Mouse (Mus musculus): ENCODE data around the gene Dennd4a. TPM values are rescaled to one million over a fixed set of nuclear protein-coding genes. Genes with fewer than 3 reads are reported as not detected.
A peak's percentile ranks its signal among the peaks of the same experiment; 100 is the strongest.

Dennd4a gene
- polyA plus RNA-seq, 1 experiment from 2014 or later: 19.7 TPM

GRCm38 (mm10) chr9:64934015-64934754 lies 123.0 kb downstream of the Dennd4a start:
- Histone ChIP-seq H3K4me3 (ENCODE audit: low read depth, low read length) (no peak overlapping the region), H3K9ac (replicated peaks; ENCODE audit: low read depth, low read length) (no peak overlapping the region), H3K4me2 (ENCODE audit: low read depth, low read length) (no peak overlapping the region), H3K27me3 (ENCODE audit: control insufficient read depth, insufficient read depth, low read length) (no peaks in the 10 kb centered on the region), H3K9me3 (ENCODE audit: control insufficient read depth, low read length) (no peaks in the 10 kb centered on the region), H3K36me3 (ENCODE audit: control insufficient read depth, insufficient read depth, low read length) (no peaks in the 10 kb centered on the region), H3K4me1 (ENCODE audit: control insufficient read depth, insufficient read depth, low read length) (no peaks in the 10 kb centered on the region), H3K27ac (ENCODE audit: low read depth, low read length) (no peak overlapping the region)
- WGBS: 64% methylated on average over 15 of the region's 15 CpGs
- no peak for ATAC-seq (ENCODE audit: low read depth)

DNA sequence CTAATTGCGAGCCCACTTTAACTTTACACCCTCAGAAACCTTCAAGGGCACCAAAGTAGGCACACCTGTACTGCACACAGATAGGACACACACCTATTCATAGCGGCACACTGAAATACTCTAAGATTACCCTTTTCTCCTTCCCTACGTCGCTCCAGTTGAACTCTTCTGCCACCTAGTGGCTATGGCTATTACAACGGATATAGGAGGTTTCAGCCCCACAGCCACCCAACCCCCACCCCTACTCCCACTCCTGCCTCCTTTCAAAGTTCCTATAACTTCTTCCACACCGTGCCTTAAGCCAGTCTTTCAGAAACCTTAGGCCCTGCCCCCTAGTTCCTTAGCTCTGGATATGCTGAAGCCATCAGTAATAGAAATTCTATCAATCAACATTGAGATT lies 125.4 kb downstream of the Dennd4a start:
- ATAC-seq (ENCODE audit: low read depth): no peak

GRCm38 (mm10) chr9:64937491-64937890 lies 126.4 kb downstream of the Dennd4a start:
- WGBS: 62% methylated on average over 5 of the region's 5 CpGs
- ATAC-seq (ENCODE audit: low read depth): no peak
- H3K27me3 ChIP-seq (ENCODE audit: control insufficient read depth, insufficient read depth, low read length): no peaks in the 10 kb centered on the region
- H3K27ac ChIP-seq (ENCODE audit: low read depth, low read length): no peak overlapping the region
- no peak overlapping the region for H3K4me2 ChIP-seq (ENCODE audit: low read depth, low read length)
- no peak overlapping the region for H3K4me3 ChIP-seq (ENCODE audit: low read depth, low read length)
- no peaks in the 10 kb centered on the region for H3K36me3 ChIP-seq (ENCODE audit: control insufficient read depth, insufficient read depth, low read length)
- H3K9ac ChIP-seq (replicated peaks; ENCODE audit: low read depth, low read length): no peak overlapping the region
- H3K4me1 ChIP-seq (ENCODE audit: control insufficient read depth, insufficient read depth, low read length): no peaks in the 10 kb centered on the region
- H3K9me3 ChIP-seq (ENCODE audit: control insufficient read depth, low read length): no peaks in the 10 kb centered on the region

More for the DNA sequence above, 125.4 kb downstream of the Dennd4a start:
- Histone ChIP-seq H3K27ac (ENCODE audit: low read depth, low read length) (no peak overlapping the region), H3K36me3 (ENCODE audit: control insufficient read depth, insufficient read depth, low read length) (no peaks in the 10 kb centered on the region), H3K9me3 (ENCODE audit: control insufficient read depth, low read length) (no peaks in the 10 kb centered on the region), H3K27me3 (ENCODE audit: control insufficient read depth, insufficient read depth, low read length) (no peaks in the 10 kb centered on the region), H3K4me1 (ENCODE audit: control insufficient read depth, insufficient read depth, low read length) (no peaks in the 10 kb centered on the region), H3K4me2 (ENCODE audit: low read depth, low read length) (no peak overlapping the region), H3K9ac (replicated peaks; ENCODE audit: low read depth, low read length) (no peak overlapping the region), H3K4me3 (ENCODE audit: low read depth, low read length) (no peak overlapping the region)
- WGBS: 5% methylated on average over 6 of the region's 6 CpGs

- ATAC-seq (ENCODE audit: low read depth): no peak
- no peaks in the 10 kb centered on the region for H3K9me3 ChIP-seq (ENCODE audit: control insufficient read depth, low read length)
- no peak overlapping the region for H3K27ac ChIP-seq (ENCODE audit: low read depth, low read length)
- no peak overlapping the region for H3K4me3 ChIP-seq (ENCODE audit: low read depth, low read length)
- WGBS: 76% methylated on average over 5 of the region's 5 CpGs
- H3K9ac ChIP-seq (replicated peaks; ENCODE audit: low read depth, low read length): no peak overlapping the region
- no peaks in the 10 kb centered on the region for H3K4me1 ChIP-seq (ENCODE audit: control insufficient read depth, insufficient read depth, low read length)
- no peak overlapping the region for H3K4me2 ChIP-seq (ENCODE audit: low read depth, low read length)
- H3K27me3 ChIP-seq (ENCODE audit: control insufficient read depth, insufficient read depth, low read length): no peaks in the 10 kb centered on the region
- H3K36me3 ChIP-seq (ENCODE audit: control insufficient read depth, insufficient read depth, low read length): no peaks in the 10 kb centered on the region
Observed at GRCm38 (mm10) chr9:64938535-64938934, 127.4 kb downstream of the Dennd4a start.

- Histone ChIP-seq H3K36me3 (ENCODE audit: control insufficient read depth, insufficient read depth, low read length) (no peaks in the 10 kb centered on the region), H3K9ac (replicated peaks; ENCODE audit: low read depth, low read length) (no peak overlapping the region), H3K9me3 (ENCODE audit: control insufficient read depth, low read length) (no peaks in the 10 kb centered on the region), H3K27ac (ENCODE audit: low read depth, low read length) (no peak overlapping the region), H3K4me3 (ENCODE audit: low read depth, low read length) (no peak overlapping the region), H3K27me3 (ENCODE audit: control insufficient read depth, insufficient read depth, low read length) (no peaks in the 10 kb centered on the region), H3K4me1 (ENCODE audit: control insufficient read depth, insufficient read depth, low read length) (peaks cover 4% of the 10 kb centered on the region; the same call in 1 of the 2 replicates), H3K4me2 (ENCODE audit: low read depth, low read length) (no peak overlapping the region)
- ATAC-seq (ENCODE audit: low read depth): no peak
- 57% methylated on average over 4 of the region's 4 CpGs for WGBS
Observed at GRCm38 (mm10) chr9:64939281-64939680, 128.1 kb downstream of the Dennd4a start.

- H3K9ac ChIP-seq (replicated peaks; ENCODE audit: low read depth, low read length): no peak overlapping the region
- no peak for ATAC-seq (ENCODE audit: low read depth)
- H3K4me3 ChIP-seq (ENCODE audit: low read depth, low read length): no peak overlapping the region
- no peaks in the 10 kb centered on the region for H3K36me3 ChIP-seq (ENCODE audit: control insufficient read depth, insufficient read depth, low read length)
- H3K4me1 ChIP-seq (ENCODE audit: control insufficient read depth, insufficient read depth, low read length): peaks cover 4% of the 10 kb centered on the region; the same call in 1 of the 2 replicates
- WGBS: 84% methylated on average over 2 of the region's 2 CpGs
- no peaks in the 10 kb centered on the region for H3K9me3 ChIP-seq (ENCODE audit: control insufficient read depth, low read length)
- no peak overlapping the region for H3K4me2 ChIP-seq (ENCODE audit: low read depth, low read length)
- no peaks in the 10 kb centered on the region for H3K27me3 ChIP-seq (ENCODE audit: control insufficient read depth, insufficient read depth, low read length)
- no peak overlapping the region for H3K27ac ChIP-seq (ENCODE audit: low read depth, low read length)
Observed at GRCm38 (mm10) chr9:64939790-64940189, 128.7 kb downstream of the Dennd4a start.

GRCm38 (mm10) chr9:64940731-64941346 lies 129.7 kb downstream of the Dennd4a start:
- no peaks in the 10 kb centered on the region for H3K27me3 ChIP-seq (ENCODE audit: control insufficient read depth, insufficient read depth, low read length)
- no peak overlapping the region for H3K9ac ChIP-seq (replicated peaks; ENCODE audit: low read depth, low read length)
- 85% methylated on average over 11 of the region's 11 CpGs for WGBS
- H3K27ac ChIP-seq (ENCODE audit: low read depth, low read length): no peak overlapping the region
- no peaks in the 10 kb centered on the region for H3K36me3 ChIP-seq (ENCODE audit: control insufficient read depth, insufficient read depth, low read length)
- no peak overlapping the region for H3K4me2 ChIP-seq (ENCODE audit: low read depth, low read length)
- no peaks in the 10 kb centered on the region for H3K9me3 ChIP-seq (ENCODE audit: control insufficient read depth, low read length)
- H3K4me1 ChIP-seq (ENCODE audit: control insufficient read depth, insufficient read depth, low read length): peaks cover 4% of the 10 kb centered on the region; the same call in 1 of the 2 replicates
- H3K4me3 ChIP-seq (ENCODE audit: low read depth, low read length): no peak overlapping the region
- no peak for ATAC-seq (ENCODE audit: low read depth)

GRCm38 (mm10) chr9:64941650-64942049 lies 130.5 kb downstream of the Dennd4a start:
- H3K4me3 ChIP-seq (ENCODE audit: low read depth, low read length): no peak overlapping the region
- no peak for ATAC-seq (ENCODE audit: low read depth)
- H3K36me3 ChIP-seq (ENCODE audit: control insufficient read depth, insufficient read depth, low read length): no peaks in the 10 kb centered on the region
- no peak overlapping the region for H3K27ac ChIP-seq (ENCODE audit: low read depth, low read length)
- H3K4me2 ChIP-seq (ENCODE audit: low read depth, low read length): no peak overlapping the region
- WGBS: 86% methylated on average over 4 of the region's 4 CpGs
- peaks cover 4% of the 10 kb centered on the region; the same call in 1 of the 2 replicates for H3K4me1 ChIP-seq (ENCODE audit: control insufficient read depth, insufficient read depth, low read length)
- no peak overlapping the region for H3K9ac ChIP-seq (replicated peaks; ENCODE audit: low read depth, low read length)
- no peaks in the 10 kb centered on the region for H3K27me3 ChIP-seq (ENCODE audit: control insufficient read depth, insufficient read depth, low read length)
- no peaks in the 10 kb centered on the region for H3K9me3 ChIP-seq (ENCODE audit: control insufficient read depth, low read length)

- Histone ChIP-seq H3K27ac (ENCODE audit: low read depth, low read length) (no peak overlapping the region), H3K4me1 (ENCODE audit: control insufficient read depth, insufficient read depth, low read length) (peaks cover 4% of the 10 kb centered on the region; the same call in 1 of the 2 replicates), H3K4me2 (ENCODE audit: low read depth, low read length) (peak overlapping the region; percentile 23; the same call in 1 of the 2 replicates), H3K4me3 (ENCODE audit: low read depth, low read length) (no peak overlapping the region), H3K27me3 (ENCODE audit: control insufficient read depth, insufficient read depth, low read length) (no peaks in the 10 kb centered on the region), H3K36me3 (ENCODE audit: control insufficient read depth, insufficient read depth, low read length) (no peaks in the 10 kb centered on the region), H3K9ac (replicated peaks; ENCODE audit: low read depth, low read length) (no peak overlapping the region), H3K9me3 (ENCODE audit: control insufficient read depth, low read length) (no peaks in the 10 kb centered on the region)
- 8% methylated on average over 11 of the region's 11 CpGs for WGBS
- ATAC-seq (ENCODE audit: low read depth): no peak
Observed at GRCm38 (mm10) chr9:64943997-64944396, 132.9 kb downstream of the Dennd4a start.

Measured in neural tube, embryonic 14.5 days (tissue).